Mouse (Mus musculus): ENCODE measurements around the gene Mettl21e. TPM values are rescaled to one million over a fixed set of nuclear protein-coding genes. Genes with fewer than 3 reads are reported as not detected.
"Not testable (repeated sequence)": the region's sequence is repeated elsewhere in the genome, so short reads cannot be mapped to it uniquely, and the experiment has no call there.

The Mettl21e gene
- polyA plus RNA-seq (2016; fragmentation: Nextera tagmentation; extraction: Ambion mirVana), result not detected in 2 replicates

DNA sequence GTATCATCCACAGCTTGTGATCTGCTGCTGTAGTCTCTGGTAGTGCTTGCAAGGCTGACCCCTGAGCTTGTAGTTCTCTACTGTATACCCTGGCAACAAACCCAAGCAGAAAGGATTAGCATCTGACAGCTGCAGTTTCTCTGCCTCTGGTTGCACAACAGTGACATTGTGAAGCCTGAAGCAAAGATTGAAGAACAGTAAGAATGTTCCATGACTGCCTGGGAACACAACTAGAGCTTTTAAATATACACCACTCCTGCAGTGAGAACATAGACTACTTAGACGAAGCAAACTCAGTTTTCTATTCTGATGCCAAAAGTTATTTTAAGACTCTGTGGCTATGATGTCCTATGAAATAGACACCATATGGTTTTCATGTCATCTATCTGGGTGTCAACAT lies at the start of gene Mettl21e:
Mettl21e (minus strand) TSS at position 86 of the 400 bp plus-strand sequence.
- Histone ChIP-seq H3K36me3 (no peaks in the 10 kb centered on the region), H3K27me3 (ENCODE audit: low read depth, poor library complexity, severe bottlenecking) (no peaks in the 10 kb centered on the region), H3K4me3 (no peak within 1 kb of the TSS), H3K4me1 (no peaks in the 10 kb centered on the region), H3K27ac (replicated peaks) (no peak within 1 kb of the TSS), H3K9me3 (replicated peaks) (no peaks in the 10 kb centered on the region)
- 95% methylated on average over 1 of the region's 1 CpGs for WGBS
- DNase-seq (ENCODE audit: low spot score), result no peak

DNA sequence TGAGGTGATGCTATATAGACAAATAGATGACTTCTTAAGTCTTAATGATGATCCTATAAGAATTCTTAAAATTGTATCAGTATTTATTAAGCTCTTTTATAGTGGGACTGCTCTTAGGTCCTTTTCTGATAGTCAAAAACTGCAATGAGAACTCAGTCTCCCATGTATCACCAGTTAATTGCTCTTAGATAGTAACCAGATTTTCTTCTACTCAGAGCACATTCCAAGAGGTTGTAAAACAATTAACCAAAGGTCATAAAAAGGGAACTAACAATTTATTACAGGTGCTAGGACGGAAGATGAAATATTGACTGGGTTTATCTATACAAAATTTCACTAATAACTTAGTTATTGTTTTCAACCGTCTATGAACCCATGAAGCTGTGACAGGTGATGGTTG lies 21.7 kb upstream of the Mettl21e start:
- H3K4me3 ChIP-seq; H3K27ac ChIP-seq (replicated peaks); H3K36me3 ChIP-seq; H3K27me3 ChIP-seq (ENCODE audit: low read depth, poor library complexity, severe bottlenecking); H3K4me1 ChIP-seq; DNase-seq (ENCODE audit: low spot score); H3K9me3 ChIP-seq (replicated peaks): not testable (repeated sequence)
- 83% methylated on average over 2 of the region's 2 CpGs for WGBS

- H3K27me3 ChIP-seq (ENCODE audit: low read depth, poor library complexity, severe bottlenecking), result no peaks in the 10 kb centered on the region
- no peak for DNase-seq (ENCODE audit: low spot score)
- no peaks in the 10 kb centered on the region for H3K4me1 ChIP-seq
- no peaks in the 10 kb centered on the region for H3K9me3 ChIP-seq (replicated peaks)
- H3K4me3 ChIP-seq, result no peak overlapping the region
- 94% methylated on average over 3 of the region's 3 CpGs for WGBS
- no peak overlapping the region for H3K27ac ChIP-seq (replicated peaks)
- no peaks in the 10 kb centered on the region for H3K36me3 ChIP-seq
Measured at GRCm38 (mm10) chr1:44239969-44240368, 21.2 kb upstream of the Mettl21e start.

GRCm38 (mm10) chr1:44237305-44237704 lies 18.5 kb upstream of the Mettl21e start:
- Histone ChIP-seq H3K36me3 (no peaks in the 10 kb centered on the region), H3K4me3 (no peak overlapping the region), H3K9me3 (replicated peaks) (no peaks in the 10 kb centered on the region), H3K27ac (replicated peaks) (no peak overlapping the region), H3K27me3 (ENCODE audit: low read depth, poor library complexity, severe bottlenecking) (no peaks in the 10 kb centered on the region), H3K4me1 (no peaks in the 10 kb centered on the region)
- WGBS, result 86% methylated on average over 2 of the region's 2 CpGs
- no peak for DNase-seq (ENCODE audit: low spot score)

DNA sequence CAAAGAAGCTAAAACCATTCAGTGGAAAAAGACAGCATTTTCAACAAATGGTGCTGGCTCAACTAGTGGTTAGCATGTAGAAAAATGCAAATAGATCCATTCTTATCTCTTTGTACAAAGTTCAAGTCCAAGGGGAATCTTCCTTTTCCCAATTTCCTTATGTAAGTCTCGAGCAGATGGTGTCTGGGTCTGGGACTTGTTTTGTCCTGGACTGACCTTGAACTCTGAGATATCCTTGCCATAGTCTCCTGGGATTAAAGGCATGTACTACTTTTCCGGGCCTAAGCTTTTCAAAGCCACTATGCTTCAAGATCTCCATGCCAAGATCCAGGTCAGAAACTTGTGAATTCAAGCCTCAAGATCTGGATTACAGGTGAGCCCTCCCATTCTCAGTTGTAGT lies 16.6 kb upstream of the Mettl21e start:
- 77% methylated on average over 2 of the region's 2 CpGs for WGBS

GRCm38 (mm10) chr1:44234531-44234930 lies 15.8 kb upstream of the Mettl21e start:
- not testable (repeated sequence) for H3K36me3 ChIP-seq; H3K9me3 ChIP-seq (replicated peaks); H3K27me3 ChIP-seq (ENCODE audit: low read depth, poor library complexity, severe bottlenecking); DNase-seq (ENCODE audit: low spot score); H3K4me3 ChIP-seq; H3K27ac ChIP-seq (replicated peaks); H3K4me1 ChIP-seq
- WGBS, result 95% methylated on average over 2 of the region's 2 CpGs

More for the DNA sequence above, 16.6 kb upstream of the Mettl21e start:
- Histone ChIP-seq H3K4me3 (no peak overlapping the region), H3K9me3 (replicated peaks) (no peaks in the 10 kb centered on the region), H3K36me3 (no peaks in the 10 kb centered on the region), H3K27ac (replicated peaks) (no peak overlapping the region), H3K4me1 (no peaks in the 10 kb centered on the region), H3K27me3 (ENCODE audit: low read depth, poor library complexity, severe bottlenecking) (no peaks in the 10 kb centered on the region)
- no peak for DNase-seq (ENCODE audit: low spot score)

DNA sequence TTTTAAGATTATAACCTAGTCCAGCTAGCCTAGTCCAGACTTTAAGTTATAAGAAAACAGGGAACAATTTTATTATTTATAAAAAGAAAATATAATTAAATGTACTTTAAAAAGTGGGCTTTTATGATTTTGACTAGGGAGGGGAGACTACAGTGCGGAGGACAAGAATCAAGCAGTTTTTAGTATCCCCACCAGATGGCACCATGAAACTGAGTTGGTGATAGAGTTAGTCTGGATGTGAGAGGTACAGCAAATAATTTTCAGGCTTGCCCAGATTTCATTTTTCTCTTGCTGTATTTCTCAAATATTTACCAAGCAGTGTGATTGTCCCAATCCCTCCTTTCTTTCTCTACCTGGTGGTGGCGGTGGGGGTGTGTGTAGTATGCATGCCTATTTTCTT lies 10.3 kb upstream of the Mettl21e start:
- 49% methylated on average over 2 of the region's 2 CpGs for WGBS
- no peaks in the 10 kb centered on the region for H3K27me3 ChIP-seq (ENCODE audit: low read depth, poor library complexity, severe bottlenecking)
- H3K4me1 ChIP-seq, result no peaks in the 10 kb centered on the region
- H3K9me3 ChIP-seq (replicated peaks), result no peaks in the 10 kb centered on the region
- DNase-seq (ENCODE audit: low spot score), result no peak
- no peak overlapping the region for H3K4me3 ChIP-seq
- H3K36me3 ChIP-seq, result no peaks in the 10 kb centered on the region
- H3K27ac ChIP-seq (replicated peaks), result no peak overlapping the region

GRCm38 (mm10) chr1:44217118-44217517 lies 1.6 kb downstream of the Mettl21e start:
- Histone ChIP-seq H3K27me3 (ENCODE audit: low read depth, poor library complexity, severe bottlenecking) (no peaks in the 10 kb centered on the region), H3K27ac (replicated peaks) (no peak overlapping the region), H3K4me1 (no peaks in the 10 kb centered on the region), H3K4me3 (no peak overlapping the region), H3K36me3 (no peaks in the 10 kb centered on the region), H3K9me3 (replicated peaks) (no peaks in the 10 kb centered on the region)
- WGBS, result 71% methylated on average over 2 of the region's 2 CpGs
- DNase-seq (ENCODE audit: low spot score), result no peak

- no peak overlapping the region for H3K4me3 ChIP-seq
- no peak overlapping the region for H3K27ac ChIP-seq (replicated peaks)
- no peak for DNase-seq (ENCODE audit: low spot score)
- H3K27me3 ChIP-seq (ENCODE audit: low read depth, poor library complexity, severe bottlenecking), result no peaks in the 10 kb centered on the region
- H3K4me1 ChIP-seq, result no peaks in the 10 kb centered on the region
- no peaks in the 10 kb centered on the region for H3K9me3 ChIP-seq (replicated peaks)
- 84% methylated on average over 2 of the region's 2 CpGs for WGBS
- no peaks in the 10 kb centered on the region for H3K36me3 ChIP-seq
Measured at GRCm38 (mm10) chr1:44216352-44217116, 2.2 kb downstream of the Mettl21e start.

DNA sequence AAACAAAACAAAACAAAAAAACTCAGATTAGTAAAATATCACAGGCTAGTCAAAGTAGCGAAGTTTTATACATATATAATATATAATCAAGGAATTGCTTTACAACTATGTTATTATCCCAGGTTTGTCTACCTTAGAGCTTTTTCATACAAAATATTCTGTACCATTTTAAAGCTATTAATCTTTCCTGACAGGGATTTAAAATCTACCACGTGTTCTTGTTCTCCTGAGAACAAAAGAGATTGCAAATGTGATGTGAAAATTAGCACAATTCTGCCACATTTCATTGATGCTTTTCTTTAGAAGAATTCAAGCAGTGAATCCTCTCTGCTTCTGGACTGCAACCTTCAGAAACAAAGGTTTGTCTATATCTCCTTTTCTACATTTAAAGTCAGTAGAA lies 4.3 kb downstream of the Mettl21e start:
- WGBS, result 52% methylated on average over 2 of the region's 2 CpGs
- no peak overlapping the region for H3K4me3 ChIP-seq
- DNase-seq (ENCODE audit: low spot score), result no peak
- H3K4me1 ChIP-seq, result no peaks in the 10 kb centered on the region
- H3K27me3 ChIP-seq (ENCODE audit: low read depth, poor library complexity, severe bottlenecking), result no peaks in the 10 kb centered on the region
- H3K9me3 ChIP-seq (replicated peaks), result no peaks in the 10 kb centered on the region
- no peaks in the 10 kb centered on the region for H3K36me3 ChIP-seq
- H3K27ac ChIP-seq (replicated peaks), result no peak overlapping the region

GRCm38 (mm10) chr1:44202876-44203275 lies 15.9 kb downstream of the Mettl21e start:
- peaks cover 9% of the 10 kb centered on the region for H3K27me3 ChIP-seq (ENCODE audit: low read depth, poor library complexity, severe bottlenecking)
- DNase-seq (ENCODE audit: low spot score), result no peak
- no peaks in the 10 kb centered on the region for H3K36me3 ChIP-seq
- H3K27ac ChIP-seq (replicated peaks), result no peak overlapping the region
- no peak overlapping the region for H3K4me3 ChIP-seq
- 90% methylated on average over 15 of the region's 15 CpGs for WGBS
- no peaks in the 10 kb centered on the region for H3K9me3 ChIP-seq (replicated peaks)
- peaks cover 10% of the 10 kb centered on the region for H3K4me1 ChIP-seq

DNA sequence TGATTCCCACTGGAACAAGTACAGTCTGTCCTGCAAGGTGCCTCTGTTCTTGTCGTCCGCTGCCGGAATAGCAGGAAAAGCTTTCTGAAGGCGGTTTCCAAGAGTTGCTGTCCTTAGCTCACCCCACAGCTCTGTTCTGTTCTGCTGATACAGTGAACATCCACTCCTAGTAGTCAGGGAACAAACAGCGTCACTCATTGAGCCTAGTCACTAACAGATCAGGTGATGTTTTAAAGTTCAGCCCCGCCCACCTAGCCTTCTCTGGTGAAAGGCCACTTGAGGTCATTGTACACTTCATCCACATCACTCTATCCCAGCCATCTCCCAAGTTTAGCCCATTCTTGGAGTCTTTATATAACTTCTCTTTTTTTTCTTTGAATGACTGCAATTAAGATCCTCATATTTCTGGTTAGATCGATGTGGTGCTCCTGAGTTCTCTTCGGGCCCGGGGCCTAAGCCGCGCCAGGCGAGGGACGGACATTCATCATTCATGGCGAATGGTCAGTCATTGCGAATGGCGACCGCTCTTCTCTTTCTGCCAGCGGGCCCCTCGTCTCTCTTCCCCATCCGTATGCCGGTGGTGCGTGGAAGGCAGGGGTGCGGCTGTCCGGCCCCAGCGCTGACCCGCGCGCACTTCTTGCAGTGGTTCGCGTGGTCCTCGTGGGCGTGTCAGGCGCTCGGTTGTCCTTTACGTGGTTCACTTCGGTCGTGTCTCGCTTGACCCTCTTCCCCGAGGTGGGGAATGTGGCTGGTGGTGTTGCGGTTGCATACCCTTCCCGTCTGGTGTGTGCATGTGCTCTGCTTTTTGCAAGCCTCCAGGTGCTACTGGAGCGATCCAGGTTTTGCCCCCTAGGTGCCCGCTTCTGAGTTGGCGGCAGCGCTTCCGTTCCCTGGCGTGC lies 20.2 kb downstream of the Mettl21e start:
- Histone ChIP-seq H3K4me3 (peak overlapping the region; percentile 62), H3K36me3 (no peaks in the 10 kb centered on the region), H3K9me3 (replicated peaks) (no peaks in the 10 kb centered on the region), H3K27me3 (ENCODE audit: low read depth, poor library complexity, severe bottlenecking) (peaks cover 12% of the 10 kb centered on the region), H3K27ac (replicated peaks) (peak overlapping the region; percentile 49), H3K4me1 (peaks cover 10% of the 10 kb centered on the region)
- DNase-seq (ENCODE audit: low spot score), result peak; percentile 24
- 17% methylated on average over 47 of the region's 47 CpGs for WGBS

- Histone ChIP-seq H3K9me3 (replicated peaks) (no peaks in the 10 kb centered on the region), H3K4me3 (no peak overlapping the region), H3K27ac (replicated peaks) (no peak overlapping the region), H3K36me3 (peaks cover 15% of the 10 kb centered on the region), H3K4me1 (no peaks in the 10 kb centered on the region), H3K27me3 (ENCODE audit: low read depth, poor library complexity, severe bottlenecking) (no peaks in the 10 kb centered on the region)
- no peak for DNase-seq (ENCODE audit: low spot score)
Measured at GRCm38 (mm10) chr1:44186396-44186795, 32.4 kb downstream of the Mettl21e start.
